Mouse (Mus musculus) frontal cortex, postnatal 36 days (tissue): ENCODE results near the gene Atxn7.
"Not testable (repeated sequence)": the region's sequence is repeated elsewhere in the genome, so short reads cannot be mapped to it uniquely, and the experiment has no call there.

Experiments used
- DNase-seq, 2 experiments: peaks; one replicate each; pipeline ENCODE4 v3.0.0; 2022; ENCODE audit warnings: low spot score in 2 of 2

Gene Atxn7

DNA sequence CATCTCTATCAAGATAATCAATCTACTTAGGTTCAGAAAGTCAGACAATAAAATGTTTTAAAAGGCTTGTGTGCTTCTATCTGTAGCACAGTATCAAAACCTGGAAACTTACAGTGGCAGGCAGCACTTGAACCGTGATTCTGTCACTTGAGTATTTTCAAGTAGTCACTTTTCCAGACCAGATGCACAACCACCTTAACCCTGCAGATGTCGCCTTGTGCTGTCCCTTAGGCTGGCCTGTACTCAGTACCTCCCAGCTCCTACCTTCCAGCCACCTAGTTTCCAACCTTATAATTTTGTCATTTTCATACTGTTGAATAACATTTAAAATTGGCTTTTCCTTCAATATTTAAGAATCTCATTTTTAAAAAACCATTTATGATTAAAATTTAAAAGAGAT is 20.9 kb downstream of the Atxn7 start:
- no peak for DNase-seq

DNA sequence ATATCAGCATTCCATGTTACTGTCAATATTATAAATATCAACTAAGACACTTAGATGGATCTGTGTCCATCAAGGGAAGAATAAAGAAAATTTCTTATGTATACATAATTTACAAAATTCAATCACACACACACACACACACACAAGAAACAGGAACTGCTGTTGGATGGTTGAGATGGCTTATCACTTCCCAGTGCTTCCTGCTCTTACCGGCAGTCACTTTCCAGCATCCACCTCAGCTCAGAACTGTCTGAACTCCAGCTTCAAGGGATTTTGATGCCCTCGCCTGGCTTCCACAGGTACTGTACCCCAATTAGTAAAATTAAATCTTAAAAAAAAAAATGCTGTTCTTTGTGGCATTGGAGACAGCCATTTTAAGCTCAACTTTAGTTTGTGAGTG is 27.2 kb downstream of the Atxn7 start:
- DNase-seq: no peak

DNA sequence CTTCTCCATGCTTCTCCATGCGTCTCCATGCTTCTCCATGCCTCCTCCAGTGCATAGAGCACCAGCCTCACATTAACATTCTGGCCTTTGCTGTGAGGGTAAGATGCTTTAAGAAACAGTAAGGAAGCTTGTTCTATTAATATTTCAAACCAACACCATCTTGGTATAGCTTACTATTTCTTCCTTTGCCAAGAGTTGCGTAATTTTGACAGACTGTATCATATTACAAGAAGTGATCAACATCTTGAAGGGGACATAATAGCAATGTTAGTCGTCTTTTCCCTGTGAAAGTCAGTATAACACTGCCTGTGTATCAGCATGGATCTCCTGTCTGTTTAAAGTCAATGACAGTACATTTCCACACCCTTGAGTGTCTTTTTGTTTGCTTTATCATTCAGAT is 29.5 kb downstream of the Atxn7 start:
- no peak for DNase-seq

DNA sequence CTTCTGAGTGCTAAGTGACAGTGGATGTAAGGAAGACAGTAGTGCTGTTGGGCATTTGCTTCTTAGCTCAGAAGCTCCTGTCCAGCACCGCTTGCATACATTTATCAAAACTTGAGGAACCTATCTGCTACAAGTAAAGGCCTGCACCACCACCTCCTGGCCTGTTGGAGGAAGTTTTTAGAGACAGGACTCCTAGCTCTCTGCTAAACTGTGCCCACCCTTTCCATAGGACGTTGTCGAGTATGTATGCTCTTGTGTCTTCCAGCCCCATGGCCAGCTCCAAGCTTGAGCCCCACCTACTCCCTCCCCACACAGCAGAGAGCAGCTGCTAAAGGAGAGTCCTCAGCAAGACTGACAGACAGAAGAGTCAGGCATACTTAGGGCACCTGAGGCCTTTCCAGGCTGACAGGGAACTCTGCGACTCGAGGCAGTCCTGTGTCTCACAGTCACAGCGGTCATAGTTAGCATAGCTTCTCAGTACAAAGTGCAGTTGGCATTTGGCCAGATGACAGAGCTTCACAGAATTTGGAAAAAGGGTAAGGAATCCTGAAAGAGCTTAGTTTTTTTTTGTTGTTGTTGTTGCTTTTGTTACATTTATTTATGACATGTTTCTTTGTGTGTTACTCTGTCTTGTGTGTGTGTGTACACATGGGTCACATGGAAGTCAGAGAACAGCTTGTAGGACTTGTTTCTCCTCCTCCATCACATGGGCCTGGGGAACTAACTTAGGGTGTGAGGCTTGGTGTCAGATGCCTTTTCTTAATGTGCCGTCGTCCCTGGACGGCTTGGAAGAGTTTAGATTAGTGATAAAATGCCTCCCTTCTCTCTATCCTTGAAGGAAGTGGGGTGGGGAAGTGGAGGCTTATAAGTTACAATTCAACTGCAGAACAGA is 34.2 kb downstream of the Atxn7 start:
- DNase-seq: no peak

DNA sequence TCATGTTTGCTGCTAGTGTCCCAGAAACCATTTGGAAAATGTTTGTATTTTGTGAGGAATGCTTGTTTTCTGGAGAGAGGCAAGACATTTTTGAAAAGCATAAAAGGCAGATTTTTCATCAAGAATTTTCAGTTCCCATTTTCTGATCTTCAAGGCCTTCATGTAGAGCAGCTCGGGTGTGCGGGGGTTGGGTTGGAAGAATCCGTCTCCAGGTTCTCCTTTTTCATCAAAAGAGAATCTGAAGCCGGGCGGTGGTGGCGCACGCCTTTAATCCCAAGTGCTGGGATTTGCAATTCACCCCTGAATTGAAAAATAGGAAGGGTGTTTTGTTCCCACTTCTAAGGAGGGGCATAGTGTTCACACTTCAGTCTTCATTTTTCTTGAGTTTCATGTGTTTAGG is 41.5 kb downstream of the Atxn7 start:
- DNase-seq: no peak

DNA sequence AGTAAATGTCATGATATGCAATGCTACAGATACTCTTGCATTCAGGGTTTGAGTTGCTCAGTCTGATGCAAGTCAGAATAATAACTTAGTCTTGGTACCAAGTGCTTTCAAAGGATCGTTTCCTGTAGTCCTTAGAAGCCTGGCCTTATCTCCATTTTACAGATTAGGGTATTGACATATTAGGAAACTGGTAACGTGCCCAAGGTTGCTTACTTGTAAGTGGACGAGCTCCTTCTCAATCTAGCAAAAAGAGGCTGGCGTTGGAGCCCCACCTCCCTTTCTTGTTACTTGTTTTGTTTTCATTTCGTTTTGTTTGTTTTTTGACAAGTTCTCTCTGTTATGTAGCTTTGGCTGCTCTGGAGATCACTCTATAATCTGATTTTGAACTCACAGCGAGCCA is 48.5 kb downstream of the Atxn7 start:
- no peak for DNase-seq

DNA sequence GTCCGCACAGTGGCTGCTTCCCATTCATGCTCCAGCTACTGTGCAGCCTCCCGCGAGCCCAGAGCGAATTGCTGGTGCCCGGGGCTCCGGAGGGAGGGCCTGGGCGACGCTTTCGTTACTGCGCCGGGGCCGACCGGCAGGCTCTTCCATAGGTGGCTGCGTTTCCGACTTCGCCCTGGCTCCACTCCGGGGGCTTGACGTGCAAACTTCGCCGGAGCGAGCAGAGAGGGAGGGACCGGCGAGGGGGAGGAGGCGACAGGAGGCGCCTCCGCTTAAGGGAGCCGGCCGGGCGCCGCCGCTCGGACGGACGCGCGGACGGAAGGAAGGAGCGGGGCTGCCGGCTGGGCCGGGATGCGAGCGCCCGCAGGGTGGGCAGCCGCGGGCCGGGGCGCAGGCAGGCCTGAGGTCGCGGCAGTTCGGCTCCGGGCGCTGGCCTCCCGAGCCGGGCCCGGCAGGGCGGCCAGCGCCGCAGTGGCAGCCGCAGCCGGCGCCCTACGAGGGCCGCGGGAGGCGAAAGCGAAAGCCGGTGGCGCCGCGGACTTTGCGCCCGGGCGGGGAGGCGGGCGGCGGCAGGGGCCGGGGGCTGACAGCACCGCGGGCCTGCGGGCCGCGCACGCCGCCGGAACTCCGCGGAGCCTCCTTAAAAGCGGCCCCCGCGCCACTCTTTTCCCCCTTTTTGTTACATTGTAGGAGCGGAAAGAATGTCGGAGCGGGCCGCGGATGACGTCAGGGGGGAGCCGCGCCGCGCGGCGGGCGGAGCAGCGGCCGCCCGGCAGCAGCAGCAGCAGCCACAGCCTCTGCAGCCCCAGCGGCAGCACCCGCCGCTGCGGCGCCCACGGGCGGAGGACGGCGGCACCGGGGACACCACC is 51.4 kb downstream of the Atxn7 start:
- peak; percentile 82 to 87 for DNase-seq

DNA sequence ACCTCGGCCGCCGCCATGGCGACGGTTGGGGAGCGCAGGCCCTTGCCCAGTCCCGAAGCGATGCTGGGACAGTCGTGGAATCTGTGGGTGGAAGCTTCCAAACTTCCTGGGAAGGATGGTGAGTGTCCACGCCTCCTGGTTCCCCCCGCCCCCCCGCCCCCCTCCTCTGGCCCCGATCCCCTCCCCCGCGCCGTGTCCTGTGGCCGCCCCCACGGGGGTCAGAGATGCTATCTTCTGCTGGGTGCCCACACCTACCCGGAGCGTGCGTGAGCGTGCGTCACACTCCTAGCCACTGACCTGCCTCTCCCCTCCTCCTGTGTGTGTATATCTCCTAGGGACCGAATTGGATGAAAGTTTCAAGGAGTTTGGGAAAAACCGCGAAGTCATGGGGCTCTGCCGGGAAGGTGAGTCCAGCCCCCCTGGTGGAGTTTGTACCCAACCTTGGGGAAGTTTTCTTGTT is 52.0 kb downstream of the Atxn7 start:
- DNase-seq: no peak

DNA sequence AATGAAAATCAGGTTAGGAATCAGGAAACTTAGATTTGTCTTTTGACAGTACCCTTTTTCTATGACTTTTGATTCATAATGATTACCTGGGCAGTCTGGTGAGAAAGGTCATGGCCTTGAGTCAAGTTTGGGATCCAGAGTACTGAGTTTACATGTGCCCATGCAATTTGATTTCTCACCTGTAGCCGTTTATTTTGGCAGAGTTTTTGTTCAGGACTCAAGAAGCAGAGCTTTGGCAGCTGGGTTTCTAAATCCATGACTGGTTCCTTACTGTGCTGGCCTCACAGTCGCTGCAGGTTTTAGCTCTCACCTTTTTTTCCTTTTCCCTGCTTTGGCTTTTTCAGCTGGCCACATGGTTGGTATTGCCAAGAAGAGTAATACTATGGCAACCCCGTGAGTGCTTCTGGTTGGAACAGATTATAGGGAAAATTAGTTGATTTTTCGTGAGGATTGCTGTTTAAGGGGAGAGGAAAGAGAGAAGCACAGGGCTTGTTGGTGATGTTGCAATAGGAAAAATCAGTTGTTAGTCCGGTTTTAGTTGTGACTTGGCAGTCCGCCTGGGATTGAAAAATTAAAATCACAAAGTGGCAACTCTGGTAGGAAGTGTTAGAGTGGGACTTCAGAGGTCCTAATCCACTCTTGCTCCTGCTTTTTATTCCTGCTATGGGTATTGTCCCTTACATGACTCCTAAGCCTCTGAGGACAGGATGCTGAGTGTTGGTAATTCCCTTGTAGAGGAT is 53.6 kb downstream of the Atxn7 start:
- no peak for DNase-seq

DNA sequence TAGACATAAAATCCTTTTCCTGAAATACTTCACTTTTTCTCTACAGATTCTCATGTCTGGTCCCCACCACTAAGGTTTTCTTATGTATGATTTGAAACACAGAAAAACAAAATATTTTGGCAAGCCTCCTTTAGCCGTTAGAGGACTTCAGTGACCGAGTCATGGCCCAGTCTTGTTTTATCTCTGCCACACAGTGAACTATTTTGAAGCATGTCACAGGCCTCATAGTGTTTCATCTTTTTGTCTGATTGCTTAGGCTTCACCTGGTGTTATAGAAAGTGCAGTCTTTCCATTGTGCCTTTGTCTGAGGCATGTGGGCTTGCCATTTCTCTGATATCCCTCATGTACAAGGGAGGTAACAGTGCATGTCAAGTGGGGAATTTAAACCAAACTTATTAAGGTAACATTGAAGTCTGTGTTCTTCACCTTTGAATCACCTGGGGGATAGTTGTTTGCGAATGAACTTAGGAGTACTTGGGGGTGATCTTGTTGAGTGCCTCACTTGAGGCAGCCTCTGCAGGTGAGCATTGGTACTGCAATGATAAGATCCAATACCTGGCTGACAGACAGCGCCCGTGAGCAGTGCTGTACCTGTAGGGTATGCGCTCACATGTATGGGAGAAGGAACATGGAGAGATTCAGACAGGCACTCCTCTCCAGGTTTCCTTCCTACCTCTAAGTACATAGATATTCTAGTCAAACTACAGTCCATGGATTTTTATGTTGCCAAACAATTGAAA is 58.1 kb downstream of the Atxn7 start:
- no peak for DNase-seq

DNA sequence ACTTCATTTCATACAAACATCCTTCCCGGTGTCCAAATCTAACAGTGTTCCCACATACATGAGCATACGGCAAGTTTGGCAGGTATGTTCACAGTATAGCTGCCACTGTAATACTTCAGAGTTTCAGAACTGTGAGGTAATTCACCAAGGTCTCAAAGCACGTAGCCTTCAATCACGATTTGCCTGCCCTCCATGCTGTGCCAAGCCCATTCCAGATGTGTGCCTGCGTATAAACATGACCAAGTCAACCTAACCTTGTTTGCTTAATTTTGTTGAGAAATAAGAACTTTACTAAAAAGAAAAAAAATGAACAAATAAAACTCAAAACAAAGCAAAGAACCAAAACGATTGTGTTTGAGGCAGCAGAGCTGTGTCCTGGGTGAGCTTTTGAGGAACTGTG is 60.0 kb downstream of the Atxn7 start:
- no peak for DNase-seq

DNA sequence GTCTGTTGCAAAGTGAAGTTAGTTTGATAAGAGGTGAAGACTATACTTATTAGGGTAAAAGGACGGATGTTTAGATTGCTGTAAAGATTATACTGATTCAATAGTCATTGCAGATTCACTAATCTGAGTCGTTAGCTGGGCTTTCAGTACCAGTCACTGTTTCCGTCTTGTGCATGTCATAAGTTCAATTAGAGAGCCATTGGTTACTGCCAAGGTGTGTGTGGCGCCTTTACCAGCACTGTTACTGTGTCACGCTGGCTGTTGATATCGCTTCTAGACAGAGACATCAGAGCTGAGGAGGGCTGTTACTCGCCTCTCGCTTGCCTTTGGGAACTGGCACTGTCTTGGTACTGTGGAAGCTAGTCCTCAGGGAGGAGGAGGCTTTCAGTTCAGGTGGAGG is 64.6 kb downstream of the Atxn7 start:
- DNase-seq: no peak

DNA sequence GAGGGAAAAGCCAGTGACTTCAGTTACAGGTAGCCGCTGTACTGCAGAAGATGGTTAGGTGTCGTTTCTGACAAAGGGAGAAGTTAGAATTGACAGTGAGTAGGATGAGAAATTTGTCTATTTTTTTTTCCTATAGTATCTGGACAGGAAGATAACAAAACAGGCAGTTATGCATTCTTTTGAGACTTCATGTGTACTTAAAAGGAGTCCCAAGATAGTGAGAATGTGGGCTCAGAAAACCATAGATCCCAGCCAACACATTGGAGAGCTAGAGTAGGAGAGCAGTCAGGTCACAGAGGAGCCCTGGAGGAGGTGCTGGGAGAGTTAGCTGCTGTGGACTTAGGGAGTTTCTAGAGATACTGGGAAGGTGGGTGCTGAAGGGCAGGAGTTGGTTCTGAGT is 69.4 kb downstream of the Atxn7 start:
- no peak for DNase-seq

DNA sequence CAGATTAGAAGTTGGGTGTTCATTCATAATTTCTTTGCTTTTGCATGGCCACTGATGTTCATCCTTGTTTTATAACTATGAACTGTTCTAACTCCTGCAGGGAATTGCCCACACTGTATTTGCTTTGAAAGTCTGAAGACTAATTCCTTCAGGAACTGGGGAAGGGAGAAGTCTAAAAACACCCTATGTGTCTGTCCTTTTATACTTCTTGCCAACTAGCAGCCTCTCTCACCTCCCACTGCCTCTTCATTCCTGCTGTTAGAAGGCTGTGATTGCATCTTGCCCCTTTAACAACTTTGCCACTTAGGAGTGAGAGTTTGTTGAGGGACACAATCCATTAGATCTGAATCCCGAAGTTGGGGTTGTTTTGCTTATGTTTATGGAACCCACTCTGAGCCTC is 71.6 kb downstream of the Atxn7 start:
- no peak for DNase-seq

DNA sequence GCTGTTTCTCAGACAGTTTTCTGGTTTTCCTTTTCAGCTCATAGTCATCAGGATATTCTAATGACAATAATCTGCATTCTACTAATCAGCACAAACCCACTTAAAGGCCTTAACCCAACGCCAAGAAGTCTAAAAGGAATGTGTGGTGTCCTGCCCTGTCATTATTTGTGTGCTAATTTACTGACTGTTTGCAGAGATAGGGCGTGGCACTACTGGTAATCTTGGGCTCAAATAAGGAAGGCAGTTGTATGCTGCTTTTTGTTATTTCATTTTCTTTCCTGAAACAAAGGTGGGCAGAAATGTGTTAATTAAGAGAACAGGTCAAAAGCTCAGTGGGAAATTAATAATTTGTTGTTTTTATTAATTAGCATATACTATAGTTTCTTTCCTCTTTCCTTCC is 75.1 kb downstream of the Atxn7 start:
- DNase-seq: no peak

DNA sequence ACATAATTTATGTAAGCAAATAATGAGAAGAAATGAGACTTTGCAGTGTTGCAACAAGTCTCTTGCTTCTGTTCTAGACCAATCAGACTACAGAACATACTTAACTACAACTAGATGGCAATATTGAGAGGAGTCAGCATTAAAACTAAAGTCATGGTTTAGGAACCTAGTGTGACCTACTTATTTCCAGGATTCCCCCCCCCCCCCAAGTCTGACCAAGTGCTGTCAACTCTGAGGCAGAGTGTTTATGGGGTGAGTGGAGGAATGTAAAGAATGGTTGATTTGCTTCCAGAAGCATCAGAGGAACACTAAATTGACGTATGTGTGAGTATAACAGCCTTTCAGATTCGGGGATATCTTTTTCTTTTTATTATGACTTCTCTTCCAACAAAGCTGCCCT is 77.0 kb downstream of the Atxn7 start:
- no peak for DNase-seq

DNA sequence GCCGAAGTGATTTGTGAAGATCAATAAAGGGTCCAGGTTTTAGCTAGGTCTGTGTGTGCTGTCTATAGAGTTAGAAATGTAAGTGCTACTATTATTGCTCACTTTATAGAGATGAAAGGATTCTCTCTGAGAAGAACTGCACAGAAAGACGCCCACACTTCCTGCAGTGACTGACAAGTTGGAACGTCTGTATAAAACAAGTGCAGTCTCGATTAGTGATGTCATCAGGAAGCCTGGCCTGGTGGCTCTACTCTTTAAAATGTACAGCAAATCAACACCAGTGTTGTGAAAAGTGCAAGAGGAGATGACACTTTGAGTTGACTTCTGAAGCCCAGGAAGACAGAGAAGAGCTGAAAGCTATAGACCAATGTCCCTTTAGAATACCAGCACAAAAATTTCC is 81.1 kb downstream of the Atxn7 start:
- no peak for DNase-seq

DNA sequence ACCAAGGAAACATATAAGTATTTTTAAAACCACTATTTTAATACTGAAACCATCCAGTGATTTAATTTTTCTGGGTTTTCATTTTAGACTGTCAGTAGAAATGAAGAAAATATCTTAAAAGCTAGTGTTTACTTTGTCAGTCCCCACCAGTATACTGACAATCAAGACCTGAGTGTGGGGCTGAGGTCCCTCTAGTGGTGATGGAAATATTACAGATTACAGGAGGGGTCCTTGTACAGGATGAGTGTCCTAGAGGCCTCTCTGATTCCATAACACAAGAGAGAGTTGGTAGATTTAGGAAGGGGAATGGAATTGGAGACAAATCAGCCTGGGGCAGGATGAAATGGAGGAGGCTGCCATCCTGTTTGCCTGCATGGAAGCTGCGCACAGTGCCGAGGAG is 93.1 kb downstream of the Atxn7 start:
- DNase-seq: no peak

DNA sequence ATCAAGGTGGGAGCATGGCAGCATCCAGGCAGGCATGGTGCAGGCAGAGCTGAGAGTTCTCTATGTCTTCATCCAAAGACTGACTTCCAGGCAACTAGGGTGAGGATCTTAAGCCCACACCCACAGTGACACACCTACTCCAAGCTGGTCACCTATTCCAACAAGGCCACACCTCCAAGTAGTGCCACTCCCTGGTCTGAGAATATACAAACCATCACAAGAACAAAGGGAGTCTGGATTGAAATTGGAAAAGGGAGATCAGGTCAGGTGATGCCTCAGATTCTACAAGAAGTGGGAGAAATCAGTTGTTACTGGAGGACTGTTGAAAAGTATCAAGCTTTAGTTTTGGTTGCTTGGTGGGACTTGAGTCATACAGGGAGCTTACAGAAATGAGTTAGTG is 98.4 kb downstream of the Atxn7 start:
- DNase-seq: not testable (repeated sequence)

DNA sequence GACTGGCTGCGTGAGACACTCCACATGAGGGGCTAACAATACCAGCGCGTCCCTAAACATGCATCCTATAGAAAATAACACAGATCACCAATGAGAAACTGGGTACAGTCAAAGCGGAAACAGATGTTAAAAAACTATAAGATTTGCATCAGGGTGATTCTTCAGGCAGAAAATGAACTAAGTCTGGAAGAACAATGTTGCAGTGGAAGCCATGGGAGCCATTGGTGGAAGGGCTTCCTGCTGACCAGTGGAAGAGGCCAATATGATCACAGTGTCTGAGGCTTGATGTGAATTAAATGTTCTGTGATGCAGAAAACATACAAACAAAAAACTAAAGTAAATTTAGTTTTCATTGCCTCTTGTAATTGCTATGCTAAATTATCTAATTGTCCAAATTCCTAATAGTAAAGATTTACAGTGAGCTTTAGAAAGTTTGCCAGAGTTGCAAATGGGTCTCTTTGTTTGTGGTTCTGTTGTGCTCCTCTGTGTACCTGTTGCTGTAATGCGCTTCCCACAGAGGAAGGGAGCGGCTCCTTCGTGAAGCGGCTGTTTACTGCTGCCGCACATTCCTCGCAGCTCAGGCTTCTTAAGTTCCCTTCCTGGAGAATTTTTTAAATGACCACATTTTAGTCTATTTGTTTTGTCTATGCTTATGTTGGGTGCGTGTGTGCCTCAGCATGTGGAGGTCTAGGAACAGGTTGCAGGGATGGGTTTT is 101.4 kb downstream of the Atxn7 start:
- no peak for DNase-seq

DNA sequence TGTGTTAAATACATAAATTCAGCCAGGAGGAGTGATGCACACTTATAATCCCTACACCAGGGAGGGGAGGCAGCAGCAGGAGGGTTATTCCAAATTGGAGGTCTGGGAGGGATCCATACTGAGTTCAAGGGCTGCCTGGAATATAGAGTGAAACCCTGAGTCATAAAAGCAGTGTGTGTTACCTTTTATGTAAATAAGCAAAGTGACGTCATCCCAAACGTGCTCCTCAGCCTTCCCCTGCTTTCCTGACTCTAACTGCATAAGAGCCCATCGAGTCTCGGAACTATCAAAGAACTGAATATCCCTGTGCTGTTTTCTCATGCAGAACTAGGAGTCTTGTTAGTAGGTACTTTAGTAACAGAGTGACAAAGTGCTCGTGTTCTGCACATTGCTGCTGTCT is 102.1 kb downstream of the Atxn7 start:
- DNase-seq: no peak
